Mouse (Mus musculus) right cerebral cortex, postnatal 10 days (tissue): ENCODE results near the gene Gm4981.
"Not testable (repeated sequence)": the region's sequence is repeated elsewhere in the genome, so short reads cannot be mapped to it uniquely, and the experiment has no call there.

ENCODE experiments used
- DNase-seq, 2 experiments: peaks; one replicate each; pipeline ENCODE4 v3.0.0; 2021; ENCODE audit warnings: low spot score in 2 of 2

Gm4981 gene

DNA sequence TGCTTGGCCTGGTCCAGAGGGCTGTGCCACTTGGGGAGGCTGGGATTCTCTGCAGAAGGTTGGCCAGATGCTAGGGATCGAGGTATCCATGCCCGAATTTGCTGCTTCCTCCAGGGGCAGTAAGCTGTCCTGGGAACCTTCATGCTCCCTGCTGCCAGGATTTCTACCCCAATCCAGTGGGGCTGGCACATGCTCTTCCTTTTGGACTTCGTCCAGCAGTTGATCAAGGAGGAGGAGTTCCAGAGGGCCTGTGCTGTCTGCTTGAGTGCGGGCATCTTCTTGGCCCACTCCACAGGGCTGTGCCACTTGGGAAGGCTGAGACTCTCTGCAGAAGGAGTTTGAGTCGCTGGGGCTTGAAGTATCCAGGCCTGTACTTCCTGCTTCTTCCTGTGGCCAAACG lies 13.3 kb downstream of the Gm4981 start:
- DNase-seq, result not testable (repeated sequence)

DNA sequence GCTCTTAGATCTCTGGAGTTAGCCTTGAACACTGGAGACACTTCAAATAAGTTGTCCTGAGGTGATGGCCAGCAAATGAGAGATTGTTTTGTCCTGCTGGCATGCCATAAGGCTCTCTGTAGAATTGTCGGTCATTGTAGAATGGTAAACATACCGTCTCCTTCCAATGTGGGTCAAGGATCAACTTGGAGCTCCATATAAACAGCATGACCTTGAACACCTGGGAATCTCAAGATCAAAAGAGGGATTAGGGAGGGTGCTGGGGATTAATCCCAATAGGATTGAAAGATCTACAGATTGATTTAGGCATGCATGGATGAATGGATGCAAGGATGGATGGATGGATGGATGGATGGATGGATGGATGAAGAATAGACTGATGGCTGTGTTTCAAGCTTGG lies 14.9 kb downstream of the Gm4981 start:
- DNase-seq, result peak in 1 of 2 experiments; percentile 36

GRCm38 (mm10) chr10:58220726-58221125 lies 15.8 kb downstream of the Gm4981 start:
- DNase-seq, result no peak

DNA sequence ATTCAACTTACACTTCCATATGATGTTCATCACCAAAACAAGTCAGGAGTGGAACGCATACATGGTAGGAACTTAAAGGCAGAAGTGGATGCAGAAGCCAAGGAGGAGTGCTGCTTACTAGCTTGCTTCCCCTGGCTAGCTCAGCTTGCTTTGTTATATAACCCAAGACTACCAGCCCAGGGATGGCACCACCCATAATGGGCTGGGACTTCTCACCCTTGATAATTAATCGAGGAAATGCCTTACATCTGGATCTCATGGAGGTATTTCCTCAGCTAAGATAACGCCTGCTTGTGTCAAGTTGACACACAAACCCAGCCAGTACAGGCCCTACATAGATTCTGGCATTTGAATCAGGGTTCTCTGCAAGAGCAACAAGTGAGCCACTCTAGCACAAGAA lies 19.1 kb downstream of the Gm4981 start:
- no peak for DNase-seq

DNA sequence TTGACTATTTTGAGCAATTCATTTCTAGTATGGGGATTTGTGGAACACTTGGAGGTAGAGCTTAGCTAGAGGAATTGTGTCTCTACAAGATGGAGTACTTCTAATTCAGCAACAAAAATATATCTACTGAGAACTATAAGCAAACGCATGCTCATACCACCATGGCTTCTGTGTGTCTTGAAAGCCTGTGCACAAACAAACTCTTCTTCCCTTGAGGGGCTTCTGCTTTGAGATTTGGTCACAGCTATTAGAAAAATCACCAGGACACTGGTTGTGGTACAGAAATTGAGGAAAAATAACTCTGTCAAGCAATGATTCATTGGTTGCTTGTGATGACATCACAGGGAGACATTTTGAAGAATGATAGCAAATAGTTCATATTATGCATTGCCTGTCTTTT lies 21.1 kb downstream of the Gm4981 start:
- DNase-seq, result no peak

DNA sequence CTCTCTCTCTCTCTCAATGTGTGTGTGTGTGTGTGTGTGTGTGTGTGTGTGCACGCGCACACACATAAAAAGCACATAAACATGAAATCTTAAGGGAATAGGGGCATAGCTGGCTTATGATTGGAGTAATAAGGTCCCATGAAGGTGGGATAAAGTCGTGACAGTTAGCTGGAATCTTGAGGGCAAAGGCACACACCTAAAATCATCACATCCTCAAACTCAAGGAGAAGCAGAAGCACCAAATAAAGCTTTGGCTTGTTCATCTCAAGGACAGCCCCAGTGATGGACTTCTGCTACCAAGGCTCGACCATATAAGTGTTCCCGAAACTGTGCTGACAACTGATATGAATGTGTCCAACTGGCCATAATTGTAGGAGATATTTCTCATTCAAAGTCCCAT lies 21.6 kb downstream of the Gm4981 start:
- no peak for DNase-seq

GRCm38 (mm10) chr10:58214497-58214896 lies 22.0 kb downstream of the Gm4981 start:
- no peak for DNase-seq

DNA sequence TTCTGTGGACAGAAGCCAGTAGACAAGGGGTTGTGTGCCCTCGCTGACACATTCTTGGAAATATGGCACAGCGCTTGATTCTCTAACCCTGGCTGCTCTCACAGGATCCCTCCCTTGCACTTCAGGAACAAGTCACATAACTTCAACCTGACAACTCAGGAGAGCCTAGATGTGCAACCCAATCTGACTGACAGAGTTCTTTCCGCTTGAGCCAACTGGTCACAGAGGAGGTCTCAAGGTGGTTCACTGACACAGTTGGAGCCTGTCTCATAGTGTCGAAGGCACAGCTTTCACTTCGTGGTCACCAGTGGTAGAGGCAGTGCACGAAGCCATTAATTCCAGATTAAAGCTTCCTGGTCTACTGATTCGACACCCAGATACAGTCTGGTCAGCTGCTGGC lies 24.3 kb downstream of the Gm4981 start:
- no peak for DNase-seq

DNA sequence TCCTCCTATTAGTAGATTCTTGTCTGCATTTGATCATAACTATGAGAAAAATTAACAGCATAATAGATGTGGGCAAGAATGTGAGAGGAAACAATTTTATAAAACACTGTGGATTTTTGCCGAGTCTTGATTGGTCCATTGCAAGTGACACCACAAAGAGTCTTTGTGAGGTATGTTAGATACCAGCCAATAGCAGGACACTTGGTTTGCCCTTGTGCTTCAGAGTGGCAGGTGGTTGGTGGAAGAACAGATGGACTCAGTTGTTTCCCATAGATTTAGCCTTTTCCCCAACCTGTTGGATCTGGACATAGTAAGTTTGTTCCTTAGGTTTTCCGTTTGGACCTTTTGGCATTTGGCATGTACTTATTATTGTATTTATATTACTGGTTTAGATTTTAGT lies 25.3 kb downstream of the Gm4981 start:
- DNase-seq, result no peak

GRCm38 (mm10) chr10:58210514-58210913 lies 26.0 kb downstream of the Gm4981 start:
- no peak for DNase-seq

- DNase-seq, result no peak
These were observed 26.6 kb downstream of the Gm4981 start for GRCm38 (mm10) chr10:58209710-58210467.

- no peak for DNase-seq
These were observed 29.7 kb downstream of the Gm4981 start for GRCm38 (mm10) chr10:58206639-58207404.

GRCm38 (mm10) chr10:58205986-58206385 lies 30.5 kb downstream of the Gm4981 start:
- no peak for DNase-seq
